Mouse (Mus musculus): ENCODE measurements around the gene Maml2. TPM values are rescaled to one million over a fixed set of nuclear protein-coding genes. Genes with fewer than 3 reads are reported as not detected.
"Not testable (repeated sequence)": the region's sequence is repeated elsewhere in the genome, so short reads cannot be mapped to it uniquely, and the experiment has no call there.

The Maml2 gene
- polyA plus RNA-seq, 1 experiment from 2014 or later: 3.1 TPM

- Histone ChIP-seq H3K36me3 (ENCODE audit: control insufficient read depth, insufficient read depth) (0 out of 2 replicates have a peak, but pooled peaks cover 4% of the 10 kb centered on the region), H3K27ac (ENCODE audit: low read depth, low read length) (no peak overlapping the region), H3K9ac (ENCODE audit: low read depth, low read length) (no peak overlapping the region), H3K4me3 (ENCODE audit: low read depth, low read length) (no peak overlapping the region), H3K4me2 (replicated peaks; ENCODE audit: low read depth) (no peak overlapping the region), H3K4me1 (replicated peaks; ENCODE audit: control insufficient read depth, insufficient read depth, low read length) (no peaks in the 10 kb centered on the region), H3K9me3 (ENCODE audit: control insufficient read depth) (no peaks in the 10 kb centered on the region), H3K27me3 (replicated peaks; ENCODE audit: control insufficient read depth, insufficient read depth, low read length) (no peaks in the 10 kb centered on the region)
- WGBS: 79% methylated on average over 5 of the region's 5 CpGs
- TF ChIP-seq CTCF (IDR thresholded peaks at IDR 0.05; ENCODE audit: low read depth): no peak
- no peak for ATAC-seq
Observed at GRCm38 (mm10) chr9:13709436-13709835, 411.7 kb downstream of the Maml2 start.

DNA sequence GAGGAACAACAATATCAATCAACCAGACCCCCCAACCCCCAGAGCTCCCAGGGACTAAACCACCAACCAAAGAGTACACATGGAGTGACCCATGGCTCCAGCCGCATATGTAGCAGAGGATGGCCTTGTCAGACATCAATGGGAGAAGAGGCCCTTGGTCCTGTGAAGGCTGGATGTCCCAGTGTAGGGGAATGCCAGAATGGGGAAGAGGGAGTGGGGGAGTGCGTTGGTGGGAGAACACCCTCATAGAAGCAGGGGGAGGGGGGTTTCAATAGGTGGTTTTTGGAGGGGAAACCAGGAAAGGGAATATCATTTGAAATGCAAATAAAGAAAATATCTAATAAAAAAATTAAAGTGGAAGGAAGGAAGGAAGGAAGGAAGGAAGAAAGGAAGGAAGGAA, 418.1 kb downstream of the Maml2 start:
- H3K4me1 ChIP-seq (replicated peaks; ENCODE audit: control insufficient read depth, insufficient read depth, low read length); H3K4me2 ChIP-seq (replicated peaks; ENCODE audit: low read depth): not testable (repeated sequence)
- 84% methylated on average over 2 of the region's 2 CpGs for WGBS

GRCm38 (mm10) chr9:13716316-13717099, 418.8 kb downstream of the Maml2 start:
- no peaks in the 10 kb centered on the region for H3K9me3 ChIP-seq (ENCODE audit: control insufficient read depth)
- no peak overlapping the region for H3K4me2 ChIP-seq (replicated peaks; ENCODE audit: low read depth)
- H3K9ac ChIP-seq (ENCODE audit: low read depth, low read length): no peak overlapping the region; the same call in 1 of the 2 replicates
- 23% methylated on average over 8 of the region's 8 CpGs for WGBS
- no peak overlapping the region for H3K4me3 ChIP-seq (ENCODE audit: low read depth, low read length)
- peak; percentile 94 for TF ChIP-seq CTCF (IDR thresholded peaks at IDR 0.05; ENCODE audit: low read depth)
- no peaks in the 10 kb centered on the region for H3K4me1 ChIP-seq (replicated peaks; ENCODE audit: control insufficient read depth, insufficient read depth, low read length)
- H3K36me3 ChIP-seq (ENCODE audit: control insufficient read depth, insufficient read depth): no peaks in the 10 kb centered on the region
- H3K27me3 ChIP-seq (replicated peaks; ENCODE audit: control insufficient read depth, insufficient read depth, low read length): no peaks in the 10 kb centered on the region
- ATAC-seq: peak; percentile 59
- no peak overlapping the region for H3K27ac ChIP-seq (ENCODE audit: low read depth, low read length)

More for the DNA sequence above, 418.1 kb downstream of the Maml2 start:
- H3K9me3 ChIP-seq (ENCODE audit: control insufficient read depth); H3K9ac ChIP-seq (ENCODE audit: low read depth, low read length); H3K27ac ChIP-seq (ENCODE audit: low read depth, low read length); H3K4me3 ChIP-seq (ENCODE audit: low read depth, low read length); H3K36me3 ChIP-seq (ENCODE audit: control insufficient read depth, insufficient read depth); ATAC-seq; H3K27me3 ChIP-seq (replicated peaks; ENCODE audit: control insufficient read depth, insufficient read depth, low read length): not testable (repeated sequence)

DNA sequence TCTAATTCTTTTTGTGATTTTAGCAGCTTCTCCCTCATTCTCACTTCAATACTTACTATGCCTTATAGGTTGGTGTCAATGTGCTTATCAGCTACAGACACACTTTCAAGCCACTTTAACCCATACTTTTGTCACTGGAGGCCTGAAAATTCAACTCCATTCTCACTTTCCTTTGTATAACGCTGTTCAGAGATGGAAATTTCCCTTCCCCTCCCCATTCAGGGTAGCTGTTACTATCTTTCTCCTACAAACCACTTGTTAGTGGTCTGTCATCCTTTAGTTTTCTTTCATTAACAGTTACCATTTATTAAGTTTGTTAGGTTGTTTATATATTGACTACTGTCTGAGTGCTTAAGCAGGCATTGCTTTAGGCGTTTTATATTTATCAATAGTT, 450.6 kb downstream of the Maml2 start, which contains the start of gene Mtmr2:
Gene Mtmr2 (plus strand): TSS at position 7 of the 394 bp plus-strand sequence.
- Histone ChIP-seq H3K4me3 (ENCODE audit: low read depth, low read length) (peak within 1 kb of the TSS; percentile 82), H3K9me3 (ENCODE audit: control insufficient read depth) (no peaks in the 10 kb centered on the region), H3K4me1 (replicated peaks; ENCODE audit: control insufficient read depth, insufficient read depth, low read length) (no peaks in the 10 kb centered on the region; the same call in 1 of the 2 replicates), H3K9ac (ENCODE audit: low read depth, low read length) (peak within 1 kb of the TSS; percentile 92), H3K27ac (ENCODE audit: low read depth, low read length) (peak within 1 kb of the TSS; percentile 90), H3K36me3 (ENCODE audit: control insufficient read depth, insufficient read depth) (no peaks in the 10 kb centered on the region), H3K27me3 (replicated peaks; ENCODE audit: control insufficient read depth, insufficient read depth, low read length) (no peaks in the 10 kb centered on the region), H3K4me2 (replicated peaks; ENCODE audit: low read depth) (peak within 1 kb of the TSS; percentile 72)
- 41% methylated on average over 2 of the region's 2 CpGs for WGBS
- TF ChIP-seq CTCF (IDR thresholded peaks at IDR 0.05; ENCODE audit: low read depth): no peak
- no peak for ATAC-seq

DNA sequence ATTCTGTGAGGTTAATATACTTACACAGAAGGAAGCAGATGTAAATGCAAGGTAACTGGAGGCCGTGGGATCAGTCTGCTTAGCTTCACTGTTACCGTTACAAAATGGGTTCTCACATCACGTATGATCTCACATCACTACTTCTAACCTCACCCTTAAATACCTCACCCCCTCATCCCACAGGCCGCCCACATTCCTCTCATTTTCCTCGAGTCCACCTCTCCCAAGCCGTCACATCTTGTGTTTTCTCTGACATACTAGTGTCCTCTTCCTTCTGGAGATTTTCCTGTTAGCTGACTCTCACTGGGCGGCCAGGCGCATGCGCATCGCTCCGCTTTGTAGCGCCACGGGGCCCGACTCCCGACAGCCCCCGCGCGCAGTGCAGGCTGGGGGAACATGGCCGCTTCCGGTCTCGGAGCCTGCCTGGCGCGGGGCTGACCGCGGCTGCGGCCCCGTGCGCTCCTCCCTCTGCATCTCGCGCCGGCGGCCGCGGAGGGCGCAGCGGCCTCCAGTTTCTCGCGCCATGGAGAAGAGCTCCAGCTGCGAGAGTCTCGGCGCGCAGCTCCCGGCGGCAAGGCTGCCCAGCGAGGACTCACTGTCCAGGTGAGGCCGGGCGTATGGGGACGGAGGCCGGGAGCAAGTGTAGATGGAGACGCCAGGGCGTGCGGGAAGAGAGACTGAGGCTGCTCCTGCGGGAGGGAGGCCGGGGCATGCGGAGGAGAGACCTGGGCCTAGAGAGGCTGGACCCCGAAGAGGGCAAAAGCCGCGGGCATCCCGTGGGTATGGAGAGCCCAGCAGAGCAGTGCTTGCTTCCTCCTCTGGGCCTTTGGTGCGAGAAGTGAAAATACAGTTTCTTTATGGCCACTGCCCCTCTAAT, 451.3 kb downstream of the Maml2 start:
- Histone ChIP-seq H3K4me1 (replicated peaks; ENCODE audit: control insufficient read depth, insufficient read depth, low read length) (no peaks in the 10 kb centered on the region; the same call in 1 of the 2 replicates), H3K36me3 (ENCODE audit: control insufficient read depth, insufficient read depth) (no peaks in the 10 kb centered on the region), H3K9ac (ENCODE audit: low read depth, low read length) (peak overlapping the region; percentile 92), H3K9me3 (ENCODE audit: control insufficient read depth) (no peaks in the 10 kb centered on the region), H3K27ac (ENCODE audit: low read depth, low read length) (peak overlapping the region; percentile 90), H3K27me3 (replicated peaks; ENCODE audit: control insufficient read depth, insufficient read depth, low read length) (no peaks in the 10 kb centered on the region), H3K4me3 (ENCODE audit: low read depth, low read length) (peak overlapping the region; percentile 82), H3K4me2 (replicated peaks; ENCODE audit: low read depth) (peak overlapping the region; percentile 72)
- 1% methylated on average over 60 of the region's 60 CpGs for WGBS
- TF ChIP-seq CTCF (IDR thresholded peaks at IDR 0.05; ENCODE audit: low read depth): peak; percentile 31
- ATAC-seq: peak; percentile 99

GRCm38 (mm10) chr9:13749675-13749998, 451.9 kb downstream of the Maml2 start:
- TF ChIP-seq CTCF (IDR thresholded peaks at IDR 0.05; ENCODE audit: low read depth): no peak
- Histone ChIP-seq H3K4me3 (ENCODE audit: low read depth, low read length) (peak overlapping the region; percentile 82), H3K27ac (ENCODE audit: low read depth, low read length) (peak overlapping the region; percentile 90), H3K36me3 (ENCODE audit: control insufficient read depth, insufficient read depth) (no peaks in the 10 kb centered on the region), H3K4me1 (replicated peaks; ENCODE audit: control insufficient read depth, insufficient read depth, low read length) (no peaks in the 10 kb centered on the region; the same call in 1 of the 2 replicates), H3K9ac (ENCODE audit: low read depth, low read length) (peak overlapping the region; percentile 92), H3K27me3 (replicated peaks; ENCODE audit: control insufficient read depth, insufficient read depth, low read length) (no peaks in the 10 kb centered on the region), H3K4me2 (replicated peaks; ENCODE audit: low read depth) (peak overlapping the region; percentile 72), H3K9me3 (ENCODE audit: control insufficient read depth) (no peaks in the 10 kb centered on the region)
- under 1% methylated on average over 7 of the region's 7 CpGs for WGBS
- ATAC-seq: no peak

All from intestine, postnatal 0 days (tissue).